Mouse (Mus musculus): ENCODE data around the gene Ice2.

Gene Ice2

DNA sequence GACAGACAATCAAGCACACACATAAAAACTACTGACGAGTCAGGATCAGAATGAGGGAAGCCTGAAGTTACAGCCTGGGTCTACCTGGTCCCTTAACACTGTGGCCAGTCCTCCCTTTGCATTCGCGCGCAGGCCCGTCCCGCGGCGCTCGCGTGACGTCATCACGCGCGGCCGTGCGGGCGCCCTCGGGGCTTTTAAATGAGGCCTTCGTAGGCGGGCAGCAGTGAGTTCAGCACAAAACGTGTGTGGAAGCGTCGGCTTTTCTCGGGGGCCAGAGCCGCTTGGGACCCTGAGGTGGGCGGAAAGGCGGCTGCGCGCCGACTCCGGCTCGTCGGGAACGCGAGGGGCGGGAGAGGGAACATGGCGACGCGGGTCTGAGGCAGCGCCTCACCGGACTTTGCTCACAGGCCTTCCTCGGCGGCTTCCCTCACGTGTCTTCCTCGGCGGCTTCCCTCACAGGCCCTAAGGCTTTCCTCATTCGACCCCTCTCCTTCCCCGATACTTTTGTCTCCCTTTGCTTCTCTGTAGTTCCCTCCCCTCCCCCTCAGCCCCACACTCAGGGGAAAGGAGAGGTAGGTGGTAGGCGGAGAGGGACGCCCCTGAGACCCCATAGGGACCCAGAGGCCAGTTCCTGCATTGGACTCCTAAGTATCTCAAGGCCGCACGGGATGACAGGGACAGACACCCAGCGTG is at the start of gene Ice2:
TSS of gene Ice2 (plus strand) at position 147 of the 693 bp plus-strand sequence.
- under 1% methylated on average over 53 of the region's 53 CpGs for WGBS

- 97% methylated on average over 2 of the region's 2 CpGs for WGBS
Observed at GRCm38 (mm10) chr9:69349537-69349936, 48.2 kb upstream of the Ice2 start.

DNA sequence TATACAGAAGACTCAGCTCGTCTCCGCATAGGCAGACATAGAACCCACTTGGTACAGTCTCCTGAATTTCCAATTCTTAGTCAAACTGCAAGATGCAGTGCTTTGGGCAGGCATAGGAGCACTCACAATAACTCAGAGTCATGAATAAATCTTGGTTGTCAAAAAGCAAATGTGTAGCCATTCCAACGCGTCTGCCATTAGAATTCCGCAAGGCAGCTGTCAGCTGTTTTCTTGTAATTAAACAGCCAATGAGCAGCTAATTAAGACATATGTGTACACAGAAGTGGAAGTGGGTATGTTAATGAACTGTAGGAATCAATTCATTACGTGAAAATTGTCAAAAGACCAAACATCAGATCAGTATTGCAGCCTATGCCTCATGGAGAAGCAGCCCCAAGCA is 43.5 kb upstream of the Ice2 start:
- WGBS: 78% methylated on average over 6 of the region's 6 CpGs

DNA sequence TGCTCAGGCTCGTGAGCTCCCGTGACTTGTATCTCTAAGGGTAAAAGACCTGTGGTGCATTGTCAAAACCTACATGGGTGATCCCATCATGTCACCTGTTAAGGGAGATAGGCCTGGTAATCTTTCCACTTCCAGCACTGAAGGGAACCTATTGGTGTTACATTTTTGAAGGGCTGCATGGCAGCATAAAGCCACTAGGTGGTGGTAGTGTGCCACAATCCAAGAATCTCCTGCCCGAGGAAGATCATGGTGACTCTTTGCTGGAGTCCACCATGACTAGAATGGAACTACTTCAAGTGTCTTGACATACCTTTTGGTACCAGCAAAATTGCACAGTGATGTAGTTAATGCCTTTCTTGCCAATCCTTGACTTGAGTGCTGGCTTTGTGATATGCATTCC is 39.9 kb upstream of the Ice2 start:
- 43% methylated on average over 3 of the region's 3 CpGs for WGBS

DNA sequence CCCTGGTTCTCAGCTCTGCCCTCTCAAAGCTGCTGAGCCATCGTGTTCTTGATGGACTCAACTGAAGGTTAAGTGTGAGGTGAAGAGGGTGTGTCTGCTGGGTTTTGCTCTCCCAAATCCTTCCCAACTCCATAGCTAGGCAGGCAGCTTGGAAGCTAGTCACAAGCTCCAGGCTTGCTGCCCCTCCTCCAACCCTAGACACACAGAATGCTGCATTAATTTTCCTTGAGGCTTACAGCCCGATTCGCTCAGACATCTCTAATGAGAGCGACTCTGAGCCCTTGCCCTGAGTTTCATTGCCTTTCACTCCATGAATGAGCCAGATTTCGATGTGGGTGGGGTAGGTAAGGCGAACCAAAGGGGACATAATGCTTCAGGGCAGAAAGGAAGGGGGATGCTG is 38.9 kb upstream of the Ice2 start:
- 63% methylated on average over 6 of the region's 6 CpGs for WGBS

- WGBS: 78% methylated on average over 8 of the region's 8 CpGs
Observed at GRCm38 (mm10) chr9:69361951-69362445, 35.7 kb upstream of the Ice2 start.

DNA sequence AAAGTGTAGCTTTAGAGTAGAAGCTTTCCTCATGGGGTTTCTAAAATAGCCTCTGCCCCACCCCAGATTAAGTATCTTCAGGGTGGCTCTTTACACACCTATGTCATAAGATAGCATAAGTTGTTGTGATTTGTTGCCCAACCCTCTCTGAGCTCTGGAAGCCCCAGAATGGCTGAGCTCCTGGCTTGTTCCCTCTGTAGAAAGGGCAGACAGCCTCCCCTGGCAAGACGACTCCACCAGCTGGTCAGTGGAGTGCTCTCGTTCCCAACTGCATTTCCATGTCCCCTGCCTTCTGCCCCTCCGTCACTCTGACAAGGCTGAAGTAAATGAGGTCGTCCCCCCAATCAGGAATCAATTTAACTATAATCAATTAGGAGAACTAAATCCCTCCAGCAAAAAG is 34.9 kb upstream of the Ice2 start:
- WGBS: 68% methylated on average over 4 of the region's 4 CpGs

DNA sequence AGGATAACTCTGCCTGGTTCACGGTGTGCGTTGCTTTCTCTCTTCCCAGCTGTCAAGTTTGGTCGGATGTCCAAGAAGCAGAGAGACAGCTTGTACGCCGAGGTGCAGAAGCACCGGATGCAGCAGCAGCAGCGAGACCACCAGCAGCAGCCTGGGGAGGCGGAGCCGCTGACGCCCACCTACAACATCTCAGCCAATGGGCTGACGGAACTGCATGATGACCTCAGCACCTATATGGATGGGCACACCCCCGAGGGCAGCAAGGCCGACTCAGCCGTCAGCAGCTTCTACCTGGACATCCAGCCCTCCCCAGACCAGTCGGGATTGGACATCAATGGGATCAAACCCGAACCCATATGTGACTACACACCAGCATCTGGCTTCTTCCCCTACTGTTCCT is 33.6 kb upstream of the Ice2 start:
- WGBS: 69% methylated on average over 16 of the region's 16 CpGs

DNA sequence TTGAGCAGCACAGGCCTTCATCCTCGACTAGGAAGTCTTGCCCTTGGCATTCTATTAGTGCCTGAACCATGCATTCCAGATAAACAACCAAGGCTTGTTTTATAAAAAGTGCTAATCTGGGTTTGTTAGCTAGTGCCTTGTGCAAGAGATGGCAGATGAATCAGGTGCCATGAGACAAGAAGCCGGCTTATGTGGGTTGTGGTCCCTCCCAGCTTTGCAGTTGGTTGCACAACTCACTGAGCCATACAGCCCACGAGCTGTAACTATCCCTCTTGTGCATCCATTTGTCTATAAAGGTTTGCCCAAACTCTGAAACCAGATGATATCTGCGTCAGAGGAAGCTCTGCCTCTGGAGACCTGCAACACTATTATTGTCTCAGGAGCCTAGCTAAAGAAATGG is 30.7 kb upstream of the Ice2 start:
- WGBS: 76% methylated on average over 4 of the region's 4 CpGs

DNA sequence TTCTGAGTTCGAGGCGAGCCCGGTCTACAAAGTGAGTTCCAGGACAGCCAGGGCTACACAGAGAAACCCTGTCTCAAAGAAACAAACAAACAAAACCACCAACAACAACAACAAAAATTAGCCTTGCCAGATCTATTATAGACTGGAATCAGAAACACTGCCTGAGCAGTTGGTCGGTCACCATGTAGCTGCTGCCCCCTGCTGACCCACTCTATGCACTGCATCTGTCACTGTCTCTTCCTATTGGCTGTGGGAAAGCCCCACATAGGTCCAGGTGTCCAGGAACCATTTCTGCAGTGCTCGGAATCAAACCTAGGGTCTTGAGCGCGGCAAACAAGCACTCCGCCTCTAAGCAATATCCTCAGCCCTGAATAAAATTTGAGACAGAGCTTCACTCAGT is 29.6 kb upstream of the Ice2 start:
- WGBS: 66% methylated on average over 8 of the region's 8 CpGs

GRCm38 (mm10) chr9:69371046-69371724 is 26.5 kb upstream of the Ice2 start:
- WGBS: 59% methylated on average over 11 of the region's 11 CpGs

GRCm38 (mm10) chr9:69372871-69373270 is 24.8 kb upstream of the Ice2 start:
- WGBS: 38% methylated on average over 4 of the region's 4 CpGs

DNA sequence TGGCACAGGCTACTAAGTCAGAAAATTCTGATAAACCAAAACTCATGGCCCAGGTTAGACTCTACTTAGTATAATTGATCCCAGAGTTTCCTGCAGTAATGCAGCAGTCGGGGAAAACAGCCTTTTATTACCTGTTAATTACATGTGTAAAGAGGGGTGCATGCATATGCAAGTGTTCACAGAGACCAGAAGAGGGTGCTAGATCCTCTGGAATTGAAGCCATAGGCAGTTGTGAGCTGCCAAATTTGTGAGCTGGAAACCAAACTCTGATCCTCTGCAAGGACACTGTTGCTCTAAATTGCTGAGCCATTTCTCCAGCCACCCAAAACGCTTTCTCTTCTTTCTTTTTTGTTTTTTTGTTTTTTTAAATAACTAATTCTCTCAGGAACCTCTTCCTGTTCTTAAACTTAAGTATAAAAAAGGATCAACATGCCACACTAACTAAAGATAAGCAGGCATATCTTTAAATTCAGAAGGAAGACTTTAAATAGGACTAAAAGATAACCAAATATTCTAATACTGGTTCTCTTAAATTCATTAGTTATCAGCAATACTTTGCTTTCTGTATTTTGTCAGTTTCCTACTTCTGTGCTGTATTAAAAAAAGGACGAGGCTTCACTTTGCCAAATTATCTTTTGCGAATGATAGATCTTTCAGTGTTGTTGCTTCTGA is 20.6 kb upstream of the Ice2 start:
- 84% methylated on average over 4 of the region's 4 CpGs for WGBS

DNA sequence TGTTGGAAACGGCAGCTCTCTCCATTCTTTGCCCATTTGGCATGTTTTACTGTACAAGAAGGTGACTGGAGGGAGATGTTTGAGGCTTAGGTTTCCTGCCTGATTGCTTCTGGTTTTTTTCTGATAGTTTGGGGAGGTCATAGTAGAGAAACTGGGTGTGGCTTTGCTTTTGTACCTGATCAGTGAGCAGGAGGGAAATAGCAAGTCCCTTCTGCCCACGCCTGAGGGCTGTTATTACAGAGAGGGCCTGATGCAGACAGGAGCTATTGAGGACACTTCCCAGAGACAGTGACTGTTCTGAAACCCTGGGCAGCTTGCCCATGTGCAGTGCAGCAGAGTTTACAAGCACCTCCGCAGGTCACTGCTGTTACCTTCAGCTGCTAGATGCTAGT is 20.1 kb upstream of the Ice2 start:
- WGBS: 80% methylated on average over 3 of the region's 3 CpGs

DNA sequence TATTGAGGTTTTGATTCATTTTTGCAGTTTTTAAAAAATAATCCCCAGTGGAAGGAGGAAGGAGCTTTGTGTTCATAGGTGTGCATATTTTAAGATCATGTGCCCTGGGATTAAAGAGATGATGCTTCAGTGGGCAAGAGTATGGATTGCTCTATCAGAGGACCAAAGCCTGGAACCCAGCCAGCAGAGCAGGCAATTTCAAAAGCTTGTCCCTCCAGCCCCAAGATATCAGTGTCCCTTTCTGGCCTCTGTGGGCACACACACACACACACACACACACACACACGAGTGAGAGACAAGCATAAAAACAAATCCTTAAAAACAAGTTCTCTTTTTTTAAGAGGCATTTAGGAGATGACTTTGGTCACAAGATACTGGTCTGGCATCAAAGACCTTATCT is 17.2 kb upstream of the Ice2 start:
- 75% methylated on average over 1 of the region's 1 CpGs for WGBS

- WGBS: 74% methylated on average over 7 of the region's 7 CpGs
Observed at GRCm38 (mm10) chr9:69381741-69382140, 16.0 kb upstream of the Ice2 start.

DNA sequence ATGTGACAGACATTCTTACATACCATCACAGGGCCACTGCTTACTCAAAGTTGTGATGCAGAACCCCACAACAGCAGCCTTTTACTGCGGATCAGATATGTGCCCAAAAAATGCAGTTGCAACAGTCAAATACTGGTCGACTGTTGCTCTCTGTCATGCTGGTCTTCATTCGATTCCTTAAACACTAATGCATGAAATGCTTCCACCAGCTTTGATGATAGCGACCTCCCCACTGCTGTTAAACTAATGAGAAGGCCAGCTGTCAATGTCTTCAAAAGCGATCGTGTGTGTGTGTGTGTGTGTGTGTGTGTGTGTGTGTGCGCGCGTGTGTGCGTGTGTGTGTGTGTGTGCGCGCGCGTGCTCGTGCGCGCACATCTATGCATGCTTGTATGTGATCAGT is 13.2 kb upstream of the Ice2 start:
- WGBS: 91% methylated on average over 17 of the region's 17 CpGs

- 67% methylated on average over 1 of the region's 1 CpGs for WGBS
Observed at GRCm38 (mm10) chr9:69384905-69385304, 12.8 kb upstream of the Ice2 start.

- WGBS: 87% methylated on average over 4 of the region's 4 CpGs
Observed at GRCm38 (mm10) chr9:69387296-69387695, 10.4 kb upstream of the Ice2 start.

- WGBS: 65% methylated on average over 4 of the region's 4 CpGs
Observed at GRCm38 (mm10) chr9:69390631-69391030, 7.1 kb upstream of the Ice2 start.

DNA sequence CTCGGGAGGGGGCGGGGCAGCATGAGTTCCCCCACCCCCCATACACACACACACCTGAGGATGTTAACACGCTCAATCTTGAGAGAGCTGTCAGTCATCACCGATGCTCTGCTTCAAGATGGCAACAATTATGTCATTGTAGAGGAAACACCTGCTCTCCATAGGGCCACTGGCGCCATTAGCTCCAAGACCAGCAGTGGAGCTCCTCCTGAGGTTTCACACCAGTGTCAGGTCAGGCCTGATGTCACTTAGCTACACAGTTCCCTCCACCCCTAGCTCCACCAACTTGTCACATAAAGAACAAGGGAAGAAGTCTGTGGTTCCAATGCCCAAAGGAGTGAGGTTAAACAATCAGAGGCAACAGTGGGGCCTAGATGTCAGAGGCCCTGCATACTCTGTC is 3.5 kb upstream of the Ice2 start:
- 89% methylated on average over 5 of the region's 5 CpGs for WGBS

DNA sequence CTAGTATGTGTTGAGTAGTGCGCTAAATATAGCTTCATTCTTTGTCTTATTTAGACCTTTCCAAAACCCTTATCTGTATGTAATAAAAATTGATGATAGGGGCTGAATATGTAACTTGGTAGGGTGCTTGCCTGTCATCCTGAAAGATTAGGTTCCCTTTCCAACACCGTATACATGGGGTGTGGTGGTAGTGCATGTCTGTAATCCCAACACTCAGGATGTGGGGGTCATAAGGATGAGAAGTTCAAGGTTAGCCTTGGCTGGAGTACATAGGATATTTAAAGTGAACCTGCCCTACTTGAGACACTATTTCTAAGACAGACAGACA is 310 bp upstream of the Ice2 start:
- 65% methylated on average over 2 of the region's 2 CpGs for WGBS

DNA sequence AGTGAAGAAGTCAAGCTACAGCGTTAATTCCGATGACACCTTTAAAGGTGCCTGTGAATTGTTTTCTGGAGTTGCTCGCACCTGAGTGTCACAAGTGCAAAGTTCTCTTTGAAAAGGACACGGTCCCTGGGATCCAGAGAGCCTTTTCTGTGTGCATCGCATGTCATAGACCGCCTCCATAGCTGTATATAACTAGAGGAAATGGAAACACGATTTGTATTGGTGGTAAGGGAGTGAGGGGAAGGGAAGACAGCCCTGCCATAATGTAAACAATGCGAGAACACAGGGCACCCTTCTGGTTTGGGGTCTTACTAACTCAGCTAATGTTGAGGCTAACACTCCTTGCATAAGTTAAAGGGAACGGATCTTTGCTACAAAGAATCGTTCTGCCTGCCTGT is 746 bp downstream of the Ice2 start:
- WGBS: 13% methylated on average over 10 of the region's 10 CpGs

Data from cerebral cortex, adult 2 months (tissue).